Mouse (Mus musculus): ENCODE measurements around the gene Stk11ip.

GRCm38 (mm10) chr1:75524679-75525078, 3.4 kb downstream of the Stk11ip start:
- TF ChIP-seq CTCF (IDR thresholded peaks at IDR 0.05; ENCODE audit: insufficient read depth, low read length), result no peak
- TF ChIP-seq POLR2A (IDR thresholded peaks at IDR 0.05; ENCODE audit: borderline replicate concordance, extremely low read depth, low read depth, low read length), result no peak
